ENCODE assay signal across 28 mouse cellular contexts in genomic region chr15:3544289-3544688, GRCm38 (mm10). TPM values are rescaled to one million over a fixed set of nuclear protein-coding genes. Genes with fewer than 3 reads are reported as not detected.
A peak's percentile ranks its signal among the peaks of the same experiment; 100 is the strongest.
DNase-seq lines count a peak whose midpoint lies in the region; ATAC-seq and TF ChIP-seq lines count a peak whose summit lies in the region.
"Had no signal": no experiment of that assay in that cellular context is flagged by ENCODE, and none has a peak within 500 bp of the region (broad histone marks: within the 10 kb centered on the region; RNA-seq: fewer than 3 reads in every experiment).

No protein-coding gene starts in this region.

- no peaks in the 10 kb centered on the region for H3K4me1 ChIP-seq in embryonic facial prominence, embryonic 14.5 days (ENCODE audit: control insufficient read depth, insufficient read depth, low read length)
- H3K4me1 ChIP-seq in intestine, postnatal 0 days (replicated peaks; ENCODE audit: control insufficient read depth, insufficient read depth, low read length), result no peaks in the 10 kb centered on the region
- no peaks in the 10 kb centered on the region for H3K4me1 ChIP-seq in forebrain, embryonic 14.5 days (ENCODE audit: control insufficient read depth, insufficient read depth, low read length)
- H3K4me1 ChIP-seq: embryonic facial prominence, embryonic 12.5 days; forebrain, embryonic 15.5 days; heart, embryonic 12.5 days; heart, embryonic 15.5 days; hindbrain, embryonic 10.5 days; hindbrain, embryonic 13.5 days had no signal

- peak; percentile 8 for DNase-seq in 3134 (ENCODE audit: extremely low read depth, insufficient read length, low spot score)
- DNase-seq in Muller cell, postnatal 12 days (ENCODE audit: inconsistent ontology term), result peak; percentile 79
- peak; percentile 9 for DNase-seq in embryonic facial prominence, embryonic 14.5 days (ENCODE audit: low spot score)
- DNase-seq in left cerebral cortex, adult 8-10 months (ENCODE audit: low spot score in 2 of 2), result no peak
- no peak for DNase-seq in forebrain, embryonic 14.5 days (ENCODE audit: low spot score)
- DNase-seq: adrenal gland, adult 8-10 months; adrenal gland, postnatal 25 days; cerebellum, adult 11-12 months; cerebellum, adult 8-10 months; cerebellum, postnatal 10 days; cerebellum, postnatal 36 days; embryo, embryonic 11 days; gastrocnemius, postnatal 25 days; heart, adult 18-20 months; heart, postnatal 10 days; heart, postnatal 36 days; kidney, adult 2 months had no signal

- 54% methylated on average over 2 of the region's 2 CpGs for WGBS in embryonic facial prominence, embryonic 14.5 days
- 92% methylated on average over 2 of the region's 2 CpGs for WGBS in intestine, postnatal 0 days
- WGBS in forebrain, embryonic 14.5 days, result 87% methylated on average over 2 of the region's 2 CpGs

- no peak for ATAC-seq in embryonic facial prominence, embryonic 14.5 days (ENCODE audit: low read depth)
- ATAC-seq in intestine, postnatal 0 days, result no peak
- ATAC-seq in forebrain, embryonic 14.5 days, result no peak
- ATAC-seq: activated CD4-positive, CD25-positive, alpha-beta regulatory T cell, adult 4 months; forebrain, embryonic 15.5 days; hindbrain, embryonic 16.5 days; inflammation-experienced regulatory T-cells, adult 6 months; intestine, embryonic 16.5 days had no signal

- peaks cover 3% of the 10 kb centered on the region; the same call in 1 of the 2 replicates for H3K36me3 ChIP-seq in embryonic facial prominence, embryonic 14.5 days (ENCODE audit: control insufficient read depth, insufficient read depth, low read length)
- 0 out of 2 replicates have a peak, but pooled peaks cover 3% of the 10 kb centered on the region for H3K36me3 ChIP-seq in intestine, postnatal 0 days (ENCODE audit: control insufficient read depth, insufficient read depth)
- H3K36me3 ChIP-seq in forebrain, embryonic 14.5 days (ENCODE audit: control insufficient read depth, insufficient read depth, low read length), result no peaks in the 10 kb centered on the region
- H3K36me3 ChIP-seq: embryonic facial prominence, embryonic 12.5 days; forebrain, embryonic 15.5 days; hindbrain, embryonic 10.5 days; hindbrain, embryonic 13.5 days had no signal

- H3K9ac ChIP-seq in embryonic facial prominence, embryonic 14.5 days (ENCODE audit: low read depth, low read length), result no peak overlapping the region
- H3K9ac ChIP-seq in intestine, postnatal 0 days (ENCODE audit: low read depth, low read length), result no peak overlapping the region
- no peak overlapping the region for H3K9ac ChIP-seq in forebrain, embryonic 14.5 days (ENCODE audit: low read length)
- H3K9ac ChIP-seq: embryonic facial prominence, embryonic 12.5 days; forebrain, embryonic 15.5 days; heart, embryonic 12.5 days; heart, embryonic 15.5 days; hindbrain, embryonic 13.5 days had no signal

- H3K9me3 ChIP-seq in embryonic facial prominence, embryonic 14.5 days (ENCODE audit: control insufficient read depth, low read length), result no peaks in the 10 kb centered on the region
- no peaks in the 10 kb centered on the region for H3K9me3 ChIP-seq in intestine, postnatal 0 days (ENCODE audit: control insufficient read depth)
- H3K9me3 ChIP-seq in forebrain, embryonic 14.5 days (replicated peaks; ENCODE audit: control insufficient read depth, low read length), result no peaks in the 10 kb centered on the region
- H3K9me3 ChIP-seq: embryonic facial prominence, embryonic 12.5 days; forebrain, embryonic 15.5 days; heart, embryonic 12.5 days; heart, embryonic 15.5 days; hindbrain, embryonic 10.5 days; hindbrain, embryonic 13.5 days had no signal

- no peak overlapping the region for H3K4me2 ChIP-seq in embryonic facial prominence, embryonic 14.5 days (ENCODE audit: low read depth, low read length)
- H3K4me2 ChIP-seq in intestine, postnatal 0 days (replicated peaks; ENCODE audit: low read depth), result no peak overlapping the region
- H3K4me2 ChIP-seq in forebrain, embryonic 14.5 days (ENCODE audit: low read length), result no peak overlapping the region
- H3K4me2 ChIP-seq: embryonic facial prominence, embryonic 12.5 days; forebrain, embryonic 15.5 days; heart, embryonic 12.5 days; heart, embryonic 15.5 days; hindbrain, embryonic 13.5 days had no signal

- no peak for TF ChIP-seq CTCF in intestine, postnatal 0 days (IDR thresholded peaks at IDR 0.05; ENCODE audit: low read depth)

- H3K27me3 ChIP-seq in embryonic facial prominence, embryonic 14.5 days (replicated peaks; ENCODE audit: control insufficient read depth, insufficient read depth, low read length), result no peaks in the 10 kb centered on the region
- H3K27me3 ChIP-seq in intestine, postnatal 0 days (replicated peaks; ENCODE audit: control insufficient read depth, insufficient read depth, low read length), result no peaks in the 10 kb centered on the region
- no peaks in the 10 kb centered on the region for H3K27me3 ChIP-seq in forebrain, embryonic 14.5 days (replicated peaks; ENCODE audit: control insufficient read depth, insufficient read depth, low read length)
- H3K27me3 ChIP-seq: embryonic facial prominence, embryonic 12.5 days; forebrain, embryonic 15.5 days; heart, embryonic 12.5 days; heart, embryonic 15.5 days; hindbrain, embryonic 13.5 days had no signal

- H3K4me3 ChIP-seq in embryonic facial prominence, embryonic 14.5 days (ENCODE audit: low read depth, low read length), result no peak overlapping the region
- no peak overlapping the region for H3K4me3 ChIP-seq in intestine, postnatal 0 days (ENCODE audit: low read depth, low read length)
- H3K4me3 ChIP-seq in forebrain, embryonic 14.5 days (ENCODE audit: low read depth, low read length), result no peak overlapping the region
- H3K4me3 ChIP-seq: embryonic facial prominence, embryonic 12.5 days; forebrain, embryonic 15.5 days; heart, embryonic 12.5 days; heart, embryonic 15.5 days; hindbrain, embryonic 10.5 days; hindbrain, embryonic 13.5 days had no signal

- no peak overlapping the region for H3K27ac ChIP-seq in embryonic facial prominence, embryonic 14.5 days (replicated peaks; ENCODE audit: low read depth, low read length)
- H3K27ac ChIP-seq in intestine, postnatal 0 days (ENCODE audit: low read depth, low read length), result no peak overlapping the region
- H3K27ac ChIP-seq in forebrain, embryonic 14.5 days (ENCODE audit: low read depth, low read length), result no peak overlapping the region
- H3K27ac ChIP-seq: embryonic facial prominence, embryonic 12.5 days; forebrain, embryonic 15.5 days; heart, embryonic 15.5 days; hindbrain, embryonic 10.5 days; hindbrain, embryonic 13.5 days had no signal

RNA-seq across cellular contexts. Expression of gene Ghr, which starts 39.0 kb away (rescaled TPM):
- 59.1 and 64.8 TPM in 2 replicates for polyA plus RNA-seq in embryonic facial prominence, embryonic 14.5 days (2014; fragmentation: Nextera tagmentation; extraction: Ambion mirVana)
- total RNA-seq in left cerebral cortex, adult 8-10 months (2022), result 10 to 100 TPM; 14.5 to 15.9 (median 14.8) TPM
- 81.9 and 94.3 TPM in 2 replicates for polyA plus RNA-seq in intestine, postnatal 0 days (2015; fragmentation: Nextera tagmentation; extraction: Ambion mirVana)
- 5.9 and 7.5 TPM in 2 replicates for polyA plus RNA-seq in forebrain, embryonic 14.5 days (2014; fragmentation: Nextera tagmentation; extraction: Ambion mirVana)

Comparison
In these comparisons a context has a peak if more than half of its experiments do, and no peak if none do; other contexts are left out.
1. DNase-seq: peak in 3134 (single experiment), Muller cell, postnatal 12 days (single experiment) and embryonic facial prominence, embryonic 14.5 days (single experiment); none in left cerebral cortex, adult 8-10 months (0 of 2) and forebrain, embryonic 14.5 days (single experiment).